Mouse (Mus musculus) c-Kit-positive CD71-positive TER-119-negative erythroid progenitor cells, embryonic 14.5 days (primary cell): ENCODE data around the gene Spin1.

Experiments
- DNase-seq: peaks from one replicate; pipeline ENCODE4 v3.0.0-alpha.2; 2013; ENCODE audit warnings: low read depth

Gene Spin1

DNA sequence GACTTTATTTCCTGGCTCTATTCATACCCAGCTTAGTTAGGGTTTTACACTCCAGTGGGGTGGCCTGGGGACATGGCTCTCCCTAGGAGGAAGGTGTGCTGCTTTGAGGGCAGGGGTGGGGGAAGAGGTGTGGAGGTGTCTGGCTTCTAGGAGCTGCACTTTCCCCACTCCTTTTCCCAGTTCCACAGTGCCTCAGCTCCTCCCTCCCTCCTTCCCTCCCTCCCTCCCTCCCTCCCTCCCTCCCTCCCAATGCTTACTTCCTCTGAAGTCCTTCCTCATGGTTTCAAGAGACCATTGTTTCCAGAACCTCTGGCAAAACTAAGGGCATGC lies 37.0 kb downstream of the Spin1 start:
- DNase-seq = no peak

DNA sequence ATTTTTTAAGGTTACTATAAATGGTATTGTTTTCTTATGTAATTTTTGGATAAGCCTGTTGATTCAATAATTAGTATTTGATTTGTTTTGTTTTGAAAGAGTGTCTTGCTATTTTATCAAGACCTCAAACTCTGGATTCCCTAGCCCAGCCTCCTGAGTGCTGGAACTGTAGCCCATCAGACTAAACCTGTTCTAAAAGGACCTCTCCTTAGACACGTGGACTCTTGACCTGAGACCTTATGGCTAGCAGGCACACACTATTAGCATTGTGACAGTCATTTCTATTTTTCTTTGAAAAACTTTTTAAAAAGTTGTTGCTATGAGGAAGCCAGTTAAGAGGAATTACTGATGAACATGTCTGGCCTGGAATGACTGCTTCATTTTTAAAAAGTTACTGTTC lies 46.4 kb downstream of the Spin1 start:
- DNase-seq = no peak

DNA sequence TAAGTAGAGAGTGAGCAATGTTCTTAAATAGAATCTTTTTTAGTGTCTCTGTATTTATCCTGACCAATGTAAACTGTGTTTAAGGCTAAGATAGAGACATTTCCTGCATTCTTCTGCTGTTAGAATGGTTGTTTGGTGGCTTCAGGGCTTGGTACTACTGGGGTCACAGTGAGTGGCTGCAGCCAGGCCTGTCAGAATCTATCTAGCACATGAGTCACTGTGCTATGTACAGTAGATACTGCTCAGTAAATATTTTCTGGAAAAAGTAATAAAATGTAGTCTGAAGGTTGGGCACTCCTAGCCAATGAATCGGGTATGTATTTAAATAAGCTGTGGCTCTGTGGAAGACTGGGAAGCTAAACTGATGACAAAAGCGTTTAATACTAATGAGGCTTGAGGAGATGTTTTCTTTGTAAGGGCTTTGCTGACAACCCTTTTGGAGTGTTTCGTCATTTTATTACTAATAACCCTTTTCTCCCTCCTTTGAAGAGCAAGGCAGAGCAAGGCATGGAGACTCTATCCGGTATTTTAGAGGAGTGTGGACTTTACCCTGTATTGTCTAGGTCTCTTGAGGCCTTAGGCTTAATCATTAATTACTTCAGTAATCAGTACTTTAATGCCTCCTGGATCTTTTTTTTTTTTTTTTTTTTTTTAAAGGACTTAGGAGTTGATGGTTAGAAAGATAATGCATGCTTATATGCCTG lies 52.4 kb downstream of the Spin1 start:
- DNase-seq = no peak

DNA sequence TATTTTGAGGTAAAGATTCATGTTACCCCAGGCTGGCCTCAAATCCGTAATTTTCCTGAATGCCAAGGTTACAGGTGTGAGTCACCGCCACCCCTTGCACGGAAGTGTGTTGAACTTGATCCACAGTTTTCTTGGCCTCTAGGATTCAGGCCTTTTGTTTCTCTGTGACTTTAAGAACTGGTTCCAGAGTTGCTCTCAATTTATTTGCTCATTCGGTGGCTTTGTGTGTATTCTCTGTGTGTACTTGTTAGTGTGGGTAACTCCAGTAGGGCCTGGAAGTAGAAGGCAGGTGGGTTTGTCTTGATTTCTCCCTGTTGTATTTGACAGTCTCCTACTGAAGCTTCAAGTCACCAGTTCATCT lies 53.0 kb downstream of the Spin1 start:
- no peak for DNase-seq

DNA sequence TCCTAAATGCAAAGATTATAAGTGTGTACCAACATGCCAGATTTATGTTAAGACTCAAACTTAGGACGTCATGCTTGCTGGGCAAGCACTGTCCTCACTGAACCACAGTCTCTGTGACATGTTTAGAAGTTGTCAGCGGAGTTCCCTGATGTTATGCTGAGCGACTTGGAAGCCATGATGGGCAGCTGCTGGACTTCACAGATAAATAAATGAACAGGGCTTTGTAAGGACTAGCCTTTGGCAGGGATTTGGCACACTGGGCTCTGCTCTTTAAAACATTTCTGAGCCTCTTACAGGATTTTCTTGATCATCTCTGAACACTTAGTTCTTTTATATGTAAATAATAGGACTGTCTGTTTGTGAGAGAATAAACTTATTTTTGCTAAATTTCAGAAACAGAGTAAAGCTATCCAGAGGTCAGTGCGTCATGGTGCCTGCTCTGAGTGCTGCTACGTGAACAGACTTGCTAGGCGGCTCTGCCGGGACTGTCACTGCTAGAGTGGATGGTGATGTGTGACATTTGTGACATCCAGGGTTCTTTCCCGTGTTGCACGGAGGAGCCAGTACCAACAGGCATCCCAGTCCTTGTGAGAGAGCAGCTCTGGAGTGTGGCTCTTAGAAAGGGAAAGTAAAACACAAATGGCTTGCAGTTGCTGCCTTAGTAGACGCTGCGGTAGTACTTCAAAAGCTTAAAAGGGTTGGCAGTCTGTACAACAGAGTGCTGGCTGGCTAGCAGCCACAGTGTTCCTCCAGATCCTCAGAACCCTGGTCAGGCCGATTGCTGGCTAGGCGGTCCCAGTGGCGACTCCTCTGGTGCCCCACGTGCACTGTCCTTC lies 54.7 kb downstream of the Spin1 start:
- DNase-seq = no peak

DNA sequence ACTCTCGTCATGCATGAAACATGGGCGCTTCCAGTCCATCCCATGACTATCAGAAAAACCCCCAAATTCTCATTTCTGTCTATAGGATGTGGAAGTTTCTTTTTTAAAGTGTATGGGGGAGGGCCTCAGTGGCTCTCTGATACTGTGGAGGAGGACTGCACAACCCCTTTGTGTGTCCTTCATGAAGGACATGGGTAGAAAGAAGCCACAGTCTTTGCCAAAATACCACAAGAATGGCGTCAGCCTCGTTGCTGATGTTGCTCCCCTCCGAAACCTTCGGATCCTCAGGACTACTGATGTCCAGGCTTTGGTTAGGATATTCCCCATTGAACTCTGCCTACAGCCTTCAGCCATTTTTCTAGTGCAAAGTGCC lies 55.3 kb downstream of the Spin1 start:
- DNase-seq = no peak

DNA sequence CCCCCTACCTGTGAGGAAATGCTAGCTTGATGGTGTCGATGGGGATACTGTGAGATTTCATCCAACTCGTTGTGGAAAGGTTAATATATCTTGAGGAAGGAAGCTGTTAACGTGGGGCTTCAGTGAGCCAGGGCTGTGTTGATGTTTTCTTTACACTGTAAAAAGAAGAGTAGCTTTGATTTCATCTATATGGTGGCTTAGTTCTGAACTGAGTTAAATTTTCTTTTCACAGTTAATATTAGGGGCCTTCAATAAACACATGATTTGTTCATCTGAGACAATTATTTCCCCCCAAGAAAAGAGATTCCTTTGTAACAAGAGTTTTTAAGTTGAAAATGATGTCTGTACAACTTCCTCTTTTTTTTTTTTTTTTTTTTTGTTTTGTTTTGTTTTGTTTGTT lies 56.6 kb downstream of the Spin1 start:
- no peak for DNase-seq

DNA sequence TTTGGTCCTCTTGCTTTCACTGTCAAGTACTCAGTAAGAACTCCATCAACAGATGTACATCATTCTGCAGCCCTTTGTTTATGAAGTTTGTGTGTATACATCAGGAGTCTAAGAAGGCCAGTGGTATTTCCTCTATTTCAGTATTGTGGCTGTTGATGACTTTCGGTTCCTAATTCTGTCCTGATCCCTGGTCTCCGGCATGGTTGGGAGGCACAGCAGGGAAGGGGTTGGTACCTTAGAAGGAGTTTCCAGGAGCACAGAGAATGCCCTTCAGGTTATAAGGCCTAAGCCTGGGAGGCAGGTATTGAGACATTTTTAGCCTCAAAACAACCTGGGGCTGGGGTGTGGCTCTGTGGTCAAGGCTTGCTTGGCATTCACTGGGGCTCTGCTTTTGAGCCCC lies 61.0 kb downstream of the Spin1 start:
- DNase-seq = no peak

DNA sequence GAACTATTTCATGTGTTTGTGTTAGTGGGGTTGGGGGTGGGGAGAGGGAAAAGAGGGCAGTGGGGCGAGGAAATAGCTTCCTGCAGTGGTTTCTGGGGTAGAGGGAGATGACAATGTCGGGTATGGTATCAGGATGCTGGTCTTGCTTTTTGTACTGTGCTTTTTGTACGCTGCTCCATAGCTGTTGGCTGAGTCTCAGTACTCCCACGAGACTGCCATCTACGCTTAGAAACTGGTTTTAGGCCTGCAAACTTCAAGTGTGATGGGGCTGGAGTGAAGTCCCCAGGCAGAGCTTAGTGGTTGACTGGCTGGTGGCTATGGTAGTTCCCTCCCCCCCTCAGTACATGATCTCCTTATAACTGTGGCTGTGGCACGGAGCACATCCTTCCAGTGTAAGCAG lies 61.6 kb downstream of the Spin1 start:
- no peak for DNase-seq

DNA sequence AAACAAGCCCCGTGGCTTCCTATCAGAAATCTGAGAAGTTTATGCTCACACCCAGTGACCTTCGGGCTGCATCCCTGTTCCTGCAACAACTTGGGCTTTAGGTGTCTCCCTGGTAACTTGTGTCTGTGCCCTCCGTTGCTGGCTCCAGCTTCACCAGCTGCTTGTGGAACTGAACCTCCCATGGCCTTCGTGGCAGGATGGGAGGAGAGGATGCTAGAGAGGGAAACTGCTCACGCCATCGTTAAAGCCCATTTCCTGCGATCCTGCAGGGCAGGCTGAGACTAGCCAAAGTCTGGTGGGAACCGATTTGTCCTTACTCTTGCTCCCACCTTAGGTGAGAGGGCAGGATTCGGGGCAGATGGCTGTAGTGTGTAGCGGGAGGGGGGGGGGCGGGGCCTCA lies 66.0 kb downstream of the Spin1 start:
- no peak for DNase-seq

DNA sequence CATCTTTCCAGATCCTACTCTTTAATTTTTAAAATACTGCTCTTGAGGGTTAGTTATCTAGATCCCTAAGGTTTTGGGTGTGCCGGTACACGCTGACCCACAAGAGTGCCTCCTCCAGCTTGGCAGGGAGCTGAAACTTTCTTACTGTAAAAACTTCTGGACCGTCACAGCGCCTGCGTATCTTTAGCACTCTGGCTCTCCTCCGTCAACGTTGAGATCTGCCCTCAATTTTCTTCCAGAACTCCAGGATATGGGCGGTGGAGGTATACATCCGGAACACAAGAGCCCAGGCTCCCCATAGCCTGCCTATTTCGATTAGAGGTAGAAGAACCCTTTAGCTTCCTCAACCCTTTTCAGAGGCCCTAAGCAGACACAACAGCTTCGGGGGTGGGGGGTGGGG lies 69.5 kb downstream of the Spin1 start:
- no peak for DNase-seq

DNA sequence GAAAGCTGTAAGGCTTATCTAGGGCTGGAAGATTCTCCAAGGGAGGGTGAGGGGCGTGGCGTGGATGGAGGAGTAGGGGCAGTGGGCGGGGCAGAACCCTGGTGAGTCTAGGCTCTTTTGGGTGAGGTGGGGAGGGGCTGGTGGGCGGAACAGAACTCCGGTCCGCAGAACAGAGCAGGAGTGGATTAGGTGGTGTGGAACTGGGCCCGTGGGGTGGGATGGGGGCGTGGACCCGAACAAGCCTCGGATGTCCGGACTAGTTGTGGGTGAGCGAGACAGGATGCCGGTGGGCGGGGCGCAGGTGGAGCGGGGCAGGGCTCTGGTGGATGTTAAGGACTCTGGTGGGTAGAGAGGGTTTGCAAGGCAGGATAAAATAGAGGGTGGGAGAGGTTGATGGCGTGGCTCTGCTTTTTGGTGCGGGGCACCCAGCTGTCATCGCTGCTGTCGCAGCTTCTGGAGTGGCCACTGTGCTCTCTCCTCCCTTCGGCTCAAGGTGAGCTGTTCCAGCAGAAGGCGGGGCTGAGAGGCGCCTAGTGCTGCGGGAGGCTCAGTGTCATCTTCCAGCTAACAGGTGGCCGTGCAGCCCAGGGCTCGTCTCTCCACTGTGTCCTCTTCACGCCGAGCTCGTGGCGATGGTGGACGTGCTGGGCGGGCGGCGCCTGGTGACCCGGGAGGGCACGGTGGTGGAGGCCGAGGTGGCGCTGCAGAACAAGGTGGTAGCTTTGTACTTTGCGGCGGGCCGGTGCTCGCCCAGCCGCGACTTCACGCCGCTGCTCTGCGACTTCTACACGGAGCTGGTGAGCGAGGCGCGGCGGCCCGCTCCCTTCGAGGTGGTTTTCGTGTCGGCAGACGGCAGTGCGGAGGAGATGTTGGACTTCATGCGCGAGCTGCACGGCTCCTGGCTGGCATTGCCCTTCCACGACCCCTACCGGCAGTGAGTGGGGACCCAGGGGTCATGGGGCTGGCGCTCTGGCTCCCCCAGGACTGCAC lies 70.3 kb downstream of the Spin1 start, which contains the start of gene Nxnl2:
Gene Nxnl2 (plus strand): TSS at position 332 of the 990 bp plus-strand sequence.
- DNase-seq = no peak

DNA sequence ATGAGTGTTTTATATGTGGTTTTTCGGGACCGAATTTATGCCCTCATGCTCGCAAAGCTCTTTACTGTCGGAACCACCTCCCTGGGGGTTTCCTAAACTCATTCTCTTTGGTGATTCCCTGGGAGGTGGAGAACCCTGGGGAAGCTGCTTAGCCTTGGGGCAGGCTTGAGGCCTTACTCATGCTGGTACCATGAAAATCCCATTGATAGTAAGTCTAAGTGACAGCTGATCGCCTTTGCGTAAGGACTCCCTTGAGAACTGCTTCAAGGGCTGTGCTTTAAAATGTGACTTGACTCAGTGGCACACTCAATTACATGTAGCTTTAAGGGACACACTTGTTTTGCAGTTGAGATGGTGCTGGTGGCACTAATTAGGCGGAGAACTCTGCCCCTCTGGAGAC lies 71.9 kb downstream of the Spin1 start:
- no peak for DNase-seq

DNA sequence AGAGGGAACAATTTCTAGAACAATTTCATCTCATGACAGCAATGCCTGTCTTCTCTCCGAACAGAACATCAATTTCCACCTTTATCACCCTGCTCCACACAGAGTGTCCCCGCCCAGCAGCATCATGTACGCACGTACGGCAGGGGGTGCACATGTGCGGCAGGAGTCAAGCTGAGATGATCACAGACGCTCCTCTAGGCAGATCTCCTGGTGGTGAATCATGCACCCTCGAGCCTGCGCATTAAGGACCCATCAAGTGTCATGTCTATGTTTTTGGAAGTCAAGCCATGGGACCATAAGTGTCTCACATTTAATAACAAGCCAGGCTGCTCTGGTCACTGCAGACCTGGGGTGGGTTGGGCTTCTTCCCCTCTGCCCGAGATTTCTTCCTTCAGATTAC lies 78.3 kb downstream of the Spin1 start:
- DNase-seq = no peak

DNA sequence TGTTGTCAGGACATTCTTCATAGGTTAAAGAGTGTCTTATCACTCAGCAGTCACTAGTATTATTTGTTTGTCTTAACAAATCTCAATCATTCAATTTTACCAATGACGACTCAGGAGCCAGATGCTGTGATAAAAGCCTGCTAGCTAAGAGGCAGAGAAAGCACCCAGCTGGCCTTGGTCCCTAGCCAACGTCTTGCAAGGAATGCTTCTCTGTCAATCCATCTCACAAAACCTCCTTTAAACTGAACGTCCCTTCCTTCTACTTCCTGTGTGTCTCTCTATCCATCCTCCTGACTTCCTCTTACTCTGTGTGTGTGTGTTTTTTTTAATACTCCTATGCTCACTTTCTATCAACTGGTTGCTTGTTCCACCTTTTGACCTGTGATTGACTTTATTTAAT lies 78.7 kb downstream of the Spin1 start:
- no peak for DNase-seq

DNA sequence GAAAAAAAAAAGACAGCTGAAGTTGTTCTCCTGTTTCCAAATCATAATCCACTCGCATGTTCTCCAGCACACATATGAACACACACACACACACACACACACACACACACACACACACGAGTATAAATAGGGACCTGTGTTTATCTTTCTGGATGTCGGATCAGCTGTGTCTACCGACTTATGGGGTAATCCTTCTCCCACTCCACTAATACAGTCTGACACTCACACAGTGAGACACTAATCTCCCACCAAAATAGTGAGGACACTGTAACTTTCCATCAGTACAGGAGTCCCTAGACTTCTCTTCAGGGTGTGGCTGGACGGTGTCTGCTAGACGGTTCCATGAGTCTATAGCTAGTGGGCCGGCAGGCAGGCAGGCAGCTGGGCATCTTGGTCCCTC lies 81.6 kb downstream of the Spin1 start:
- no peak for DNase-seq

DNA sequence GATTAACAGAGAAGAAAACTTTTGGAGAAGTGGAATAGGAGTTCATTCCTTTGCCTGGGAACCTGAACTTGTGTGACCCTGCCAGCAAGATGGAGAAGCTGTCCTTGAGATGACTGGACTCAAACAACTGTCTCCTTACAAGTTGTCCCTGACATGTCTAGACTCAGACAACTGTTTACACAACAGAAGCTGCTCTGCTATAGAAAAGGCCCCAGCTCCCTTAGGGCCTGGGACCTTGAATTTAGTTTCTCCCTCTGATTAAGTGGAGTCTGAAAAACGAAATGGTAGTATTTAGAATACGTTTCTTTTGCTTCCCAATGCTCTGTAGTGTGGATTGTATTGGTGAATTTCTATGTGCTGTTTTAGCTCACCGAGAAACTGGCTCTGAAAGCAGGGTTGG lies 84.2 kb downstream of the Spin1 start:
- no peak for DNase-seq

DNA sequence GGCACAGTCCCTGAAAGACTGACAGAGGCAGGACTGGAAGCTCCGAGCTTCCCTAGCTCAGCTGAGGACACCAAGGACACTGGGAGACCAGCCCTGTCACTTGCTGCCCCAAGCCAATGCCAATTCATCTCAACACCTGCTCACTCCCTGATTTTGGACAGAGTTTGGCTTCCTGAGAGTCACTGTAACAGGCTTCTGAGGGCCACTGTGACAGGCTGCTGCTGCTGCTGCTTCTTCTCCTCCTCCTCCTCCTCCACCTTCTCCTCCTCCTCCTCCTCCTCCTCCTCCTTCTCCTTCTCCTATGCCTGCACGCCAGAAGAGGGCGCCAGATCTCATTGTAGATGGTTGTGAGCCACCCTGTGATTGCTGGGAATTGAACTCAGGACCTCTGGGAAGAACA lies 89.7 kb downstream of the Spin1 start:
- DNase-seq = no peak

DNA sequence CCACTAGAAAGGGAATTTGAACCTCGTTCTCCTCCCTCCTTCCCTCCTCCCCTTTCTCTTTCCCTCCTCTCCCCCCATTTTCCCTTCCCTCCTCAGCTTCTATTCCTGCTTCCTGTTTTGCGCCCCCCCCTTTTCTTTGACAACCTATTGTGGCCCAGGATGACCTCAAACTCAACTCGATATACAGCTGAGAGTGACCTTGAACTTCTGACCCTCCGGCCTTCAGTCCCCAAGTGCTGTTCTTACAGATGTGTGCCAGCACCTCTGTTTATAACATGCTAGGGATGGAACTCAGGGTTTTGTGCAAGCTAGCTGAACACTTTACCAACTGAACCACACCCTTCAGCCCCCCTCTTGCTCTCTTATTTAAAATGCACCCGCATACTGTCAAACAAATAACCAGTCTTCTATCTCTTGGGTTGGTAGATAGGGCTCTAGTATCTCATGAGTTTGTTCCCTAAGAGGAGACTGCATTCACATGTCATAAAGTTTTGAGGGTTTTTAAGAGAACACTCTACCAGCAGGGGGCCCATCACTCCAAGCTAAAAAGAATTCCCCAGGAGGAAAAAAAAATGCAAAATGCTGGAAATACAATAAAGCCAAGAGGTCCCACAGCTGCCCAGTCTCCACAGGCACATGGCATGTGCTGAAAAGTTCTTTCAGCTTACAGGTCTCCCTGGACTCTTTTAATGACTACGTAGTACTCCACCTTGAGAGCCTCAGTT lies 90.9 kb downstream of the Spin1 start:
- DNase-seq = no peak

DNA sequence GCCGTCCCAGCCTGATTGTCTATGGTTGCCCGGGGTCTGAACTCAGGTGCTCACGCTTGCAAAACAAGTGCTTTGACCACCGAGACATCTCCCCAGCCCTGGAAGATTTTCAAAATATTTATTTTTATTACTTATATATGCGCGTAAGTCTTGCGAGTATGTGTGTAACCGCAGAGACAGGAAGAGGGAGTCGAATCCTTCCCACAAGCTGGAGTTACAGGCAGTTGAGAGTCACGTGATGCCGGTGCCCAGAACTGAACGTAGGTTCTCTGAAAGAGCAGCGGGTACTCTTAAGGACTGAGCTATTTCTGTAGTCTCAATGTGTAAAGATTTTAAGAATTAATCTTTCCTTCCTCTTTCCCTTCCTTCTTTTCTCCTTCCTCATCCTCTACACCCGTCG lies 93.2 kb downstream of the Spin1 start:
- no peak for DNase-seq

DNA sequence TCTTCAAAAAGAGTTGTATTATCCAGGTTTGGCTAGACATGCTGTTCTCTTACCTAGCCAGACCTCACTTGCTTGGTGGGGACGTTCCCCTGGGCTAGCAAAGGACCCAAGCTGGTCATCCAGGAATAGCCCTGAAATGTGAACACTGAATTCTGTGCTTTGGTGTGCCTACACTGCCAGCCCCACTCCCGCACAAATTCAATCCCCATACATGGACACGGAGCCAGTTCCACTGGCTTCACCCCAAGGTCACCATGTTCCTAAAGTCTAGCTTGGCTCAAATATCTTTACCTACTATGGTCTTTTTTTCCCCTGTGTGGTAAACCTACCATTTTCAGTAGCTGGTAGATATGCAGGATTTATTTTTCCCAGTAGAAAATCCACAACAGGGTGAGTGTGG lies 97.0 kb downstream of the Spin1 start:
- DNase-seq = no peak

DNA sequence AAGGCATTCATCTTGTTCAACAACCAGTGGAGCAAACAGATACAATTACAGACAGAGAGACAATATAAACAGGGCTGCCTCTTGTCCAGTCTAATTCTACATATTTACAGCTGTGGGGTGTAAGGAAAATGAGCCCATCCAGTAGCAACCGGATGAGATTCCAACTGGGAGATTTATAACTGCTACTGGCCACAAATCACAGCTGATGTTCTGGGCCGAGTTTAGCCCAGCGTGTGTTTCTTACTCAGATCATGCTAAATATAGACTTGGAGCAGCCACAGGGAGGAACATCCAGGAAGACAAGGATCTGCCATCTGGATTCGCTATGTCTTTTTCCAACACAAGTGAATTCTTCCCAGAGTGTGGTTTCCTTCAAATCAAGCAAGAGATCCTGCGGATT lies 97.5 kb downstream of the Spin1 start:
- no peak for DNase-seq
